Mouse (Mus musculus): ENCODE results near the gene Specc1. TPM values are rescaled to one million over a fixed set of nuclear protein-coding genes. Genes with fewer than 3 reads are reported as not detected.
A peak's percentile ranks its signal among the peaks of the same experiment; 100 is the strongest.

The Specc1 gene
- polyA plus RNA-seq (2012; rRNA removed): 11.0 and 28.9 TPM in 2 replicates

DNA sequence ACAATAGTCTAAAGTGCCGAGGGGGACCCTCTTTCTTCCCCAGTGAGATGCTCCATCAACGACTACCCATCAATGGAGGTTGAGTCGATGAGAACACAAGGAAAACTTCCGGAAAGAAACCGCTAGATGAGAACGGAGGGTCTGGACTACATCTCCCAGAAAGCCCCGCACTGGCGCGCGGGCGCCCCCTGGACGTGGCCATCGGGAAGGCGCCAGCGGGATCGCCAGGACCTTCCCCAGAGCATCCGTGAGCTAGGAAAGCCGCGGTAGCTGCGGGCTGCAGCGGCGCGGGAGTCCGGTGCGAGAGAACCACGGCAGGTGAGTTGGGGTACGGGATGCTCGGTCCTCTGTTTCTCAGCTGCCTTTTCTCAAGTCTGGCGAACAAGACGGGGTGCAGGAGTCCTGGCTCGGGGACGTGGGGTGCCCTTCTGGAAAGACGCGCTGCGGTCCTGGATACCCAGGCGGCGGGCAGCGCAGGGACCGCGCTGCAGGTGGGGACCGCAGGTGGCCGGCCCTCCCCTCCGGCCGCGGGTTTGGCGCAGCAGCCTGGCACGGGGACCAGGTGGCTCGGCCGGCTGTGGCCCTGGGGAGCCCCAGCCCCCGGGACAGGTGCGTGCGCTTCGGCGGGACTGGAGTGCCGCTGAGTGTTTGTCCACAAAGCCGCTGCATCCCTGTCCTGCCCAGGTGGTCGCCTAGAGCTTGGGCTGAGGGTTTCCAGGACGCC, at the start of gene Specc1:
Specc1 (plus strand) TSS at position 192 of the 724 bp plus-strand sequence.
- no peak for TF ChIP-seq POLR2A (IDR thresholded peaks at IDR 0.05; ENCODE audit: low read depth, low read length)
- TF ChIP-seq CTCF (IDR thresholded peaks at IDR 0.05; ENCODE audit: extremely low read depth, insufficient read depth, insufficient read length, insufficient replicate concordance): peak; percentile 96
- Histone ChIP-seq H3K4me1 (ENCODE audit: control insufficient read depth, insufficient read depth, insufficient read length) (peaks cover 6% of the 10 kb centered on the region), H3K4me3 (ENCODE audit: extremely low read depth, insufficient read depth, insufficient read length) (peak within 1 kb of the TSS; percentile 68), H3K27me3 (ENCODE audit: control insufficient read depth, insufficient read depth, low read length) (peaks cover 7% of the 10 kb centered on the region), H3K27ac (ENCODE audit: insufficient read depth, low read length) (peak within 1 kb of the TSS; percentile 64; the same call in 1 of the 2 replicates), H3K36me3 (ENCODE audit: control insufficient read depth, insufficient read depth, low read length) (no peaks in the 10 kb centered on the region)
- DNase-seq (ENCODE audit: low read depth in 1 of 2, low spot score in 2 of 2): peak; percentile 26 to 81
- WGBS: under 1% methylated on average over 57 of the region's 58 CpGs

DNA sequence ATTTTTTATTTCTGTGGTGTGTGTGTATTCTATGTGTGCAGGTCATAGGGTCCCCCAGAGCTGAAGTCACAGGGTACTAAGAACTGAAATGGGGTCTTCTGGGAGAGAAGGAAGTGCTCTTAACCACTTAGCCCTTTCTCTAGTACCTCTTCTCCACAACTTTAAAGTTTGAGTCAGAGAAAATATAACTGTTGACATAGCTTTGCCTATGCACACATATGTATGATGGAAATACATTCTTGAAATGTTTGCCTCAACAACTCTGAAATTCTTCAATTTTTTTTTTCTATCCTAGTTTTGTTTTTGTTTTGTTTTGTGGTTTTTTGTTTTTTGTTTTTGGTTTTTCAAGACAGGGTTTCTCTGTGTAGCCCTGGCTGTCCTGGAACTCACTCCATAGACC, 48.2 kb upstream of the Specc1 start:
- Histone ChIP-seq H3K4me3 (ENCODE audit: extremely low read depth, insufficient read depth, insufficient read length) (no peak overlapping the region), H3K4me1 (ENCODE audit: control insufficient read depth, insufficient read depth, insufficient read length) (no peaks in the 10 kb centered on the region), H3K27ac (ENCODE audit: insufficient read depth, low read length) (no peak overlapping the region), H3K36me3 (ENCODE audit: control insufficient read depth, insufficient read depth, low read length) (peaks cover 30% of the 10 kb centered on the region), H3K27me3 (ENCODE audit: control insufficient read depth, insufficient read depth, low read length) (no peaks in the 10 kb centered on the region)
- DNase-seq (ENCODE audit: low read depth in 1 of 2, low spot score in 2 of 2): no peak
- TF ChIP-seq POLR2A (IDR thresholded peaks at IDR 0.05; ENCODE audit: low read depth, low read length) (no peak), CTCF (IDR thresholded peaks at IDR 0.05; ENCODE audit: extremely low read depth, insufficient read depth, insufficient read length, insufficient replicate concordance) (no peak)

DNA sequence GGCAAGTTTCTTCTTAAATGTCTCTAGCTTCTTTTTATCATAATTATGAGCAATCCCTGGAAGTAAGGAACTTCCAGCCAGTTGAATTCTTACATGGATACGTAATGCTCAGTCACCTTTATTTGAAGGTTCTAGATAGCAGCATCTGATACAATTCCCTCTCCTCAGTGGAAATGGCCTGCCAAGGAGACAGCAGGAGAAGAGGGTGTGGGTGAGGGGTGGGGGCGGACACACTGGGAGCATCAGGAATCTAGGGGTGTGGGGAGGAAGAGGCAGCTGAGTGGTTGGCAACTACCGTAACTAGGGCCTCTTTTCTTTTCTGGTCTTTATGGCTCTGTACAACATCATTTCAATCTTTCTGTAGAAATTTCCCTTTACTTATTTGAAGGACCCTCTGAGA, 36.9 kb upstream of the Specc1 start:
- DNase-seq (ENCODE audit: low read depth in 1 of 2, low spot score in 2 of 2): no peak
- Histone ChIP-seq H3K4me3 (ENCODE audit: extremely low read depth, insufficient read depth, insufficient read length) (no peak overlapping the region), H3K27ac (ENCODE audit: insufficient read depth, low read length) (no peak overlapping the region), H3K27me3 (ENCODE audit: control insufficient read depth, insufficient read depth, low read length) (no peaks in the 10 kb centered on the region), H3K4me1 (ENCODE audit: control insufficient read depth, insufficient read depth, insufficient read length) (no peaks in the 10 kb centered on the region), H3K36me3 (ENCODE audit: control insufficient read depth, insufficient read depth, low read length) (peaks cover 18% of the 10 kb centered on the region)
- TF ChIP-seq CTCF (IDR thresholded peaks at IDR 0.05; ENCODE audit: extremely low read depth, insufficient read depth, insufficient read length, insufficient replicate concordance): no peak
- no peak for TF ChIP-seq POLR2A (IDR thresholded peaks at IDR 0.05; ENCODE audit: low read depth, low read length)
- 98% methylated on average over 3 of the region's 3 CpGs for WGBS

DNA sequence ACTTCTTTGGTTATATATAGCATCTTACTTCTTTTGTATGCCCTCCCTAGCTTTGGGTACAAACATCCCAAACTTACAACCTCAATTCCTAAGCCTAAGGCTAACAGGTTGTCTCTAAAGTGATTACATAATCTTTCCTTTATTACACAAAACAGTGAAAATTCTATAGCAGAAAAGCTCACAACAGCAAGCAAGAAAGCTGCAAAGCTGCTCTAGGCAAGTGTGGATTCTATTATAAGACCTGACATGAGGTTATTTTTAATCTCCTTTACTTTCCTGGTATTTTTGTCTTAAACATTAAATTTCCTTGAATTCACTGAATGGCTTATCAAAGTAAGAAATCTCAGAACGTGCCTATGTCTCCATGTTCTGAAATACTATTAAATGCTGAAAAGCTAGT, 33.3 kb upstream of the Specc1 start:
- Histone ChIP-seq H3K4me3 (ENCODE audit: extremely low read depth, insufficient read depth, insufficient read length) (no peak overlapping the region), H3K4me1 (ENCODE audit: control insufficient read depth, insufficient read depth, insufficient read length) (peaks cover under 1% of the 10 kb centered on the region; the same call in 1 of the 2 replicates), H3K36me3 (ENCODE audit: control insufficient read depth, insufficient read depth, low read length) (peaks cover 8% of the 10 kb centered on the region), H3K27me3 (ENCODE audit: control insufficient read depth, insufficient read depth, low read length) (no peaks in the 10 kb centered on the region), H3K27ac (ENCODE audit: insufficient read depth, low read length) (no peak overlapping the region)
- WGBS: 69% methylated on average over 1 of the region's 1 CpGs
- no peak for DNase-seq (ENCODE audit: low read depth in 1 of 2, low spot score in 2 of 2)
- TF ChIP-seq POLR2A (IDR thresholded peaks at IDR 0.05; ENCODE audit: low read depth, low read length) (no peak), CTCF (IDR thresholded peaks at IDR 0.05; ENCODE audit: extremely low read depth, insufficient read depth, insufficient read length, insufficient replicate concordance) (no peak)

DNA sequence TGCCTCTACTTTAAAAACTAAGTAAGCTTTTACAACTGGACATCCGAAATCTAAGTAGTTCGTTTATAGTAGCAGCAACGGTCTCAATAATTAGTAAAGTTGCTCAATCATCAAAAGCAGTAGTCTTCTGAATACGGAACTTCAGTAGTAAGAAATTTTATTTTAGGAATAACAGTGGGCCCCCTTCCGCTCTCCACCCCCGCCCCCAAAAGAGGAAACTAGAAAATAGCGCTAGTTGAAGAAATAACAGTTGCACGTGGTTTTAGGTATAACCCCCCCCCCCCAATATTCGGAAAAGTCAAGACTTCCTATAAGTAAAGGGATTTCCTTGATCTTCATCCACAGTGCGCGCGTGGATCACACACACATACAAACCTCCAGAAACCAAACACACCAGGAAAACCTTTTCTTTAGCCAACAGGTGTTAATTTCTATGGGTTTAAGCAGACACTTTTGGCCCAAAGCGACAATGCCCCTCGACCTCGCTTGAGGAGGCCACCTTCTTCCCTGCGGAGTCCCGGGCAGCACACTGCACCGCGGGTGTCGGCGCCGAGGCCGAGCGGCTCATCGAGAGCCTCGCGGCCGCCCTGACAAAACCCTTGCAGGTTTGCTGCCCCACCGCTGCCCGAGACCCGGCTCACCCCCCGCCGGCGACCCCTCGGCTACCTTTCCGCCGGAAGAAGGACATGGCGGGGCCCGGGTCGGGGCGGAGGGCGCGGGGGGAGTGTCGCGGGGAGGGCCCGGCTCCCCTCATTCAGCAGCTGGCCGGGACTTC, 27.1 kb upstream of the Specc1 start:
- under 1% methylated on average over 47 of the region's 47 CpGs for WGBS

GRCm38 (mm10) chr11:61930098-61930517, 26.5 kb upstream of the Specc1 start, which contains the start of gene Akap10:
Akap10 (minus strand) TSS chr11:61930252.
- peak; percentile 89 to 94 for DNase-seq (ENCODE audit: low read depth in 1 of 2, low spot score in 2 of 2)
- no peaks in the 10 kb centered on the region for H3K27me3 ChIP-seq (ENCODE audit: control insufficient read depth, insufficient read depth, low read length)
- WGBS: under 1% methylated on average over 37 of the region's 43 CpGs
- H3K27ac ChIP-seq (ENCODE audit: insufficient read depth, low read length): peak within 1 kb of the TSS; percentile 98
- H3K36me3 ChIP-seq (ENCODE audit: control insufficient read depth, insufficient read depth, low read length): no peaks in the 10 kb centered on the region
- H3K4me3 ChIP-seq (ENCODE audit: extremely low read depth, insufficient read depth, insufficient read length): peak within 1 kb of the TSS; percentile 94
- TF ChIP-seq CTCF (IDR thresholded peaks at IDR 0.05; ENCODE audit: extremely low read depth, insufficient read depth, insufficient read length, insufficient replicate concordance) (no peak), POLR2A (IDR thresholded peaks at IDR 0.05; ENCODE audit: low read depth, low read length) (peak; percentile 90)
- H3K4me1 ChIP-seq (ENCODE audit: control insufficient read depth, insufficient read depth, insufficient read length): peaks cover 5% of the 10 kb centered on the region; the same call in 1 of the 2 replicates

More for the DNA sequence above, 27.1 kb upstream of the Specc1 start:
- no peak for DNase-seq (ENCODE audit: low read depth in 1 of 2, low spot score in 2 of 2)
- Histone ChIP-seq H3K4me1 (ENCODE audit: control insufficient read depth, insufficient read depth, insufficient read length) (peaks cover 5% of the 10 kb centered on the region; the same call in 1 of the 2 replicates), H3K27me3 (ENCODE audit: control insufficient read depth, insufficient read depth, low read length) (no peaks in the 10 kb centered on the region), H3K27ac (ENCODE audit: insufficient read depth, low read length) (peak overlapping the region; percentile 89), H3K4me3 (ENCODE audit: extremely low read depth, insufficient read depth, insufficient read length) (peak overlapping the region; percentile 90), H3K36me3 (ENCODE audit: control insufficient read depth, insufficient read depth, low read length) (0 out of 2 replicates have a peak, but pooled peaks cover under 1% of the 10 kb centered on the region)
- TF ChIP-seq CTCF (IDR thresholded peaks at IDR 0.05; ENCODE audit: extremely low read depth, insufficient read depth, insufficient read length, insufficient replicate concordance) (no peak), POLR2A (IDR thresholded peaks at IDR 0.05; ENCODE audit: low read depth, low read length) (no peak)

Data from spleen, adult 2 months (tissue).